Mouse (Mus musculus): Measurements from ENCODE around the gene Dgkg. TPM values are rescaled to one million over a fixed set of nuclear protein-coding genes. Genes with fewer than 3 reads are reported as not detected.

The Dgkg gene
- polyA plus RNA-seq, 1 experiment: not detected

- no peak for TF ChIP-seq POLR2A (IDR thresholded peaks at IDR 0.05; ENCODE audit: insufficient read depth, low read depth, low read length)
- TF ChIP-seq CTCF (IDR thresholded peaks at IDR 0.05; ENCODE audit: insufficient read depth, low read depth, low read length): no peak
- 82% methylated on average over 5 of the region's 5 CpGs for WGBS
- Histone ChIP-seq H3K4me3 (ENCODE audit: insufficient read depth, low read depth, low read length) (no peak overlapping the region), H3K27ac (ENCODE audit: insufficient read depth, low read depth, low read length) (no peak overlapping the region), H3K4me1 (ENCODE audit: control insufficient read depth, insufficient read depth, low read length) (peaks cover 24% of the 10 kb centered on the region)
These were observed 107.7 kb downstream of the Dgkg start for GRCm38 (mm10) chr16:22549346-22549745.

DNA sequence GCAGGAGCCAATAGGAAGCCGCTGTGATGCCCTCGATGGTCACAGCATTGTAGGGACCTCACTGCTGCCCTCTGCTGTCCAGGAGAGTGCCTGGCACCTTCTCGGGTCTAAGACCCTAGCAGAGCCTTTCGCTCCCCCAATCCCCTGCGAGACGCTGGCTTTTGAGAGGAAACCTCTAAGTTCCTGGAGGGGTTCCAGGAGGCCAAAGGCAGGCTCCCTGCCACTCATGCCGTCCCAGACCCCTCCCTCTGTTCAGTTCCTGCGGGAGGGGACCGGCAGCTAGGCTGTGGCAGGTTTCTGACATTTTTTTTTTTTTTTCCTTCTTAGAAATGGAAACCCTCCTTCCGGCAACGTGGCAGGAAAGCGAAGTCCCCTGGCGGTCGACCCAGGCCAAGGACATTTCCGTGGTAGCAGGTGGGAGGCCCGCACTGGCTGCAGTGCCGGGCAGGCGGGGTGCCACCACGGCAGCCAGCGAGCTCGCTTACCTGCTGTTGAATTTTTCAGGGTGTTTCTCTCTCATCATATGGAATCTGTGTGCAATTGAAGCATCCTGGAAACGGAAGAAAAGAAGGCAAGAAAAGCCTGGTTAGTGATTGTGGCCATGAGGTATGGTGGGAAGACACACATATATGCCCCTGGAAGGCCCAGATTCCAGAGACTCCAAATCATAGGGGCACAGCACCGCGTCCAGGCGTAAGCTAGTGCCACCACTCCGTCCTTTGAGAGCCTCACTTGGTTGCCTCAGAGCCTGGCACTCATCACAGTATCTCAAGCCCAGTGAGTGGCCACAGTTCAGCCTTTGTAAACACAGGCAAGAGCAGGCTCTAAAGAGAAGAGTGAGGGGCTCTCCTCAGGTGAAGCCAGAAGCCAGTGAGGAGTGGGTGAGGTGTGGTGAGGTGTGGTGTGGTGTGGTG is 108.6 kb downstream of the Dgkg start:
- WGBS: 19% methylated on average over 26 of the region's 26 CpGs
- Histone ChIP-seq H3K4me3 (ENCODE audit: insufficient read depth, low read depth, low read length) (peak overlapping the region; percentile 29), H3K4me1 (ENCODE audit: control insufficient read depth, insufficient read depth, low read length) (peaks cover 24% of the 10 kb centered on the region), H3K27ac (ENCODE audit: insufficient read depth, low read depth, low read length) (no peak overlapping the region)
- TF ChIP-seq CTCF (IDR thresholded peaks at IDR 0.05; ENCODE audit: insufficient read depth, low read depth, low read length) (peak; percentile 79), POLR2A (IDR thresholded peaks at IDR 0.05; ENCODE audit: insufficient read depth, low read depth, low read length) (no peak)

DNA sequence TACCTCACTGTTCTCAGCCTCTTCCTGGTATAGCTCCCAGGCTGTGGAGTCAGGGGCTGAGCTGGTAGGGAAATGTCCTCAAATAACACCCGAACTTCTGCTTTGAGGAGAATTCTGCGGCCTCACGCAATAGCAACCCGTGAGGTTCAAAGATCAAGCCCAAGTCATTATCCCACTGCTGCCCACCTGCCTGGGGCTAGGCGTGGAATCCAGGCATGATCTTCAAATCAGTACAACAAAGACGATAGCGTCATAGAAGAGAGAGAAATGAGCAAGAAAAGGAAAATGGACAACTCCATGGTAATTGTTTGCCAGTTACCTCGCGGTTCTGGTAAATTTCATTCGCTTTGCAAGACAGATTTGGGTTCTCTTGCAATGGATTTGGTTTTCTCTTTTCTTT is 109.3 kb downstream of the Dgkg start:
- H3K4me1 ChIP-seq (ENCODE audit: control insufficient read depth, insufficient read depth, low read length): peaks cover 24% of the 10 kb centered on the region
- 65% methylated on average over 10 of the region's 10 CpGs for WGBS
- no peak overlapping the region for H3K4me3 ChIP-seq (ENCODE audit: insufficient read depth, low read depth, low read length)
- no peak for TF ChIP-seq CTCF (IDR thresholded peaks at IDR 0.05; ENCODE audit: insufficient read depth, low read depth, low read length)
- no peak for TF ChIP-seq POLR2A (IDR thresholded peaks at IDR 0.05; ENCODE audit: insufficient read depth, low read depth, low read length)
- H3K27ac ChIP-seq (ENCODE audit: insufficient read depth, low read depth, low read length): no peak overlapping the region

DNA sequence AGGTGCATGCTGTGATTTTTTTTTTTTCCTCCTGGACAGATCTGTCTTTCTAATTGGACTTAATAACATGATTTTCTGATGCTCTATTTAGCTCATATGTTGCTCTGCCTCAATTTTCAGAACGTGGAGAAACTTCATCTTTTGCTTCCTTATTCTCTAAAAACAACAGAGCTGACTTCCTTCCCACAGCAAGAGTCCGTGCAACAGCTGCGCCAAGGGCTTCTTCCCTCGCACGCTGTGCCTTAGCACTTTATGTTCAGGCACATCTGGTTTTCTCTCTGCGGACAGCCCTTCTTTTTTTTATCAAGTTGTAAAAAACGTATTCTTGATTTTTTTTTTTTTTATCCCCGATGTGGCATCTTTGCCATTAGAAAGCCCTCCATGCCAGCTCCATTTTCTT is 111.2 kb downstream of the Dgkg start:
- Histone ChIP-seq H3K4me3 (ENCODE audit: insufficient read depth, low read depth, low read length) (no peak overlapping the region), H3K4me1 (ENCODE audit: control insufficient read depth, insufficient read depth, low read length) (peaks cover 21% of the 10 kb centered on the region), H3K27ac (ENCODE audit: insufficient read depth, low read depth, low read length) (peak overlapping the region; percentile 94)
- 26% methylated on average over 8 of the region's 8 CpGs for WGBS
- TF ChIP-seq CTCF (IDR thresholded peaks at IDR 0.05; ENCODE audit: insufficient read depth, low read depth, low read length) (no peak), POLR2A (IDR thresholded peaks at IDR 0.05; ENCODE audit: insufficient read depth, low read depth, low read length) (no peak)

- 9% methylated on average over 3 of the region's 3 CpGs for WGBS
- H3K4me1 ChIP-seq (ENCODE audit: control insufficient read depth, insufficient read depth, low read length): peaks cover 21% of the 10 kb centered on the region
- no peak overlapping the region for H3K4me3 ChIP-seq (ENCODE audit: insufficient read depth, low read depth, low read length)
- TF ChIP-seq POLR2A (IDR thresholded peaks at IDR 0.05; ENCODE audit: insufficient read depth, low read depth, low read length) (no peak), CTCF (IDR thresholded peaks at IDR 0.05; ENCODE audit: insufficient read depth, low read depth, low read length) (no peak)
- H3K27ac ChIP-seq (ENCODE audit: insufficient read depth, low read depth, low read length): peak overlapping the region; percentile 94
These were observed 111.9 kb downstream of the Dgkg start for GRCm38 (mm10) chr16:22545016-22545561.

DNA sequence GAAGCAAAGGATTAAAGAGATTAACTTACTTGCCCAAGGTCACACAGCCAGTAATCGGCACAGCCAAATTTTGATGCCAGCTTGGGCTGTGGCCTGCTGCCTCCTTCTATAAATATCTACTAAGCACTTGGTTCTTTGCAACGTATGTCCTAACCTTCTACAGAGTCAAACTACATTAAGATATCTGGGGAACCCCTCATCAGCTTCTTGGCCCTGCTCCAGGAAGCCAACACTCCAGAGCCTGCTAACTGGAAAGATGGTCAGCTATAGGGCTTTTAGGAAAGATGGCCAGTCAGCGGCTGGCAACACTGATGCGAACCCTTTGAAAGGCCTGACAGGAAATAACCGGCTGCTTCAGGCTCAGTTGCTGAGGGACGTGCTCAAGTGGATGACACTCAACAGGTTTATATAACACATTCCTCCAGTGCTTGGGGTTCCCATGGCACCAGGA is 114.3 kb downstream of the Dgkg start:
- no peak overlapping the region for H3K27ac ChIP-seq (ENCODE audit: insufficient read depth, low read depth, low read length)
- no peak for TF ChIP-seq CTCF (IDR thresholded peaks at IDR 0.05; ENCODE audit: insufficient read depth, low read depth, low read length)
- no peak for TF ChIP-seq POLR2A (IDR thresholded peaks at IDR 0.05; ENCODE audit: insufficient read depth, low read depth, low read length)
- peaks cover 12% of the 10 kb centered on the region for H3K4me1 ChIP-seq (ENCODE audit: control insufficient read depth, insufficient read depth, low read length)
- no peak overlapping the region for H3K4me3 ChIP-seq (ENCODE audit: insufficient read depth, low read depth, low read length)
- WGBS: 75% methylated on average over 6 of the region's 6 CpGs

- Histone ChIP-seq H3K4me1 (ENCODE audit: control insufficient read depth, insufficient read depth, low read length) (no peaks in the 10 kb centered on the region), H3K27ac (ENCODE audit: insufficient read depth, low read depth, low read length) (no peak overlapping the region), H3K4me3 (ENCODE audit: insufficient read depth, low read depth, low read length) (no peak overlapping the region)
- no peak for TF ChIP-seq CTCF (IDR thresholded peaks at IDR 0.05; ENCODE audit: insufficient read depth, low read depth, low read length)
- no peak for TF ChIP-seq POLR2A (IDR thresholded peaks at IDR 0.05; ENCODE audit: insufficient read depth, low read depth, low read length)
- 85% methylated on average over 6 of the region's 6 CpGs for WGBS
These were observed 117.7 kb downstream of the Dgkg start for GRCm38 (mm10) chr16:22539275-22539674.

DNA sequence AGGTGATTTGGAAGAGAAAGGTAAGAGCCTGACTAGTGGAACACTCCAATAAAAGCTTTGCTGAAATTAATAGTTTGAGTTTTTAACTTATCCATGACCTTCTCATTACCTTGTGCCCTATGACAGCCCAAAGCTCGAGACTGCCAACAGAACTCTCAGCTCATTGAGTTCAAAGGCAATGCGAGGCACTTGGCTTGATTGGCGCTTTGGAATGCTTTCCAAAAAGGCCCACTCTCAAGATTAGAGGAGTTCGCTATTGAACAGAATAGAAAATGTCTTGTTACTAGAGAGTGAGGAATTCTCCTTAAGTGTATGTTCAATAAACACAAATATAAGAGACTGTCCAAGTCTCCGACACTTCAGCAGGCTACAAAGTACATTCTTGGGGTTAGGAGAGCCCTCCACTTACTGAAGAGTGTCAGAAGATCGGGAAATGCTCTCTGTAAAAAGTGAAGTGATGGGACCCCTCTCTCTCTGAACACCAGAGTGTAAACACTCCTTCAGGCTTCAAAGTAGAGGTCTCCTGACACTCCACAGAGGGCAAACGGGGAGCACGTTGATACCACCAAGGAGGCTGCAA is 120.3 kb downstream of the Dgkg start:
- TF ChIP-seq POLR2A (IDR thresholded peaks at IDR 0.05; ENCODE audit: insufficient read depth, low read depth, low read length): no peak
- TF ChIP-seq CTCF (IDR thresholded peaks at IDR 0.05; ENCODE audit: insufficient read depth, low read depth, low read length): no peak
- Histone ChIP-seq H3K4me1 (ENCODE audit: control insufficient read depth, insufficient read depth, low read length) (no peaks in the 10 kb centered on the region; the same call in 1 of the 2 replicates), H3K27ac (ENCODE audit: insufficient read depth, low read depth, low read length) (no peak overlapping the region), H3K4me3 (ENCODE audit: insufficient read depth, low read depth, low read length) (no peak overlapping the region)
- WGBS: 79% methylated on average over 8 of the region's 8 CpGs

- TF ChIP-seq CTCF (IDR thresholded peaks at IDR 0.05; ENCODE audit: insufficient read depth, low read depth, low read length) (no peak), POLR2A (IDR thresholded peaks at IDR 0.05; ENCODE audit: insufficient read depth, low read depth, low read length) (no peak)
- H3K27ac ChIP-seq (ENCODE audit: insufficient read depth, low read depth, low read length): no peak overlapping the region
- 85% methylated on average over 3 of the region's 3 CpGs for WGBS
- no peak overlapping the region for H3K4me3 ChIP-seq (ENCODE audit: insufficient read depth, low read depth, low read length)
- no peaks in the 10 kb centered on the region; the same call in 1 of the 2 replicates for H3K4me1 ChIP-seq (ENCODE audit: control insufficient read depth, insufficient read depth, low read length)
These were observed 123.9 kb downstream of the Dgkg start for GRCm38 (mm10) chr16:22533087-22533486.

All from olfactory bulb, adult 2 months (tissue).